ENCODE assay signal across 13 mouse cellular contexts in the genomic region with DNA sequence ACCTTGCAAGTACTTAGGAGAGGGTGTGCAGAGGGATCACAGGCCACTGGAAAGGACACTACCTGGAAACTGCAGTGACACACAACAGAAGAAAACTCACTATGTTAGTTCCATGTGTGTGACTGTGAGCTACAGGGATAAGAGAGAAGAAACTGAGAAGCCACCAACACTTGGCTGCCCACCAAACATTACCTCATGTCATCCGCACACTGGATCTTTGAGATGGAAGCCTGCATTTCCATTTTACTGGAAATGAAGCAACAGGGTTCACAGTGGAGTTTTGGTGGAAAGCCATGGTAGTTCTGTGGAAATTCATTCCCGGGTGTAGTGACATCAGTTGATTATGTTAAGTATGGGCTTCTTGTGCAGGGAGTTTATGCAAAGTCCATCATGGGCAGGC. TPM values are rescaled to one million over a fixed set of nuclear protein-coding genes. Genes with fewer than 3 reads are reported as not detected.
A peak's percentile ranks its signal among the peaks of the same experiment; 100 is the strongest.
DNase-seq lines count a peak whose midpoint lies in the region; ATAC-seq and TF ChIP-seq lines count a peak whose summit lies in the region.
"Had no signal": no experiment of that assay in that cellular context is flagged by ENCODE, and none has a peak within 500 bp of the region (broad histone marks: within the 10 kb centered on the region; RNA-seq: fewer than 3 reads in every experiment).

No protein-coding gene starts in this region.

- DNase-seq in gastrocnemius, postnatal 10 days = peak; percentile 18
- DNase-seq in gastrocnemius, adult 8-10 months (ENCODE audit: low spot score in 2 of 2) = no peak
- peak; percentile 48 for DNase-seq in 3T3-L1 (ENCODE audit: low read depth, low spot score)
- DNase-seq in brain, embryonic 14.5 days (ENCODE audit: low read depth) = peak; percentile 40
- DNase-seq in heart, postnatal 0 days (ENCODE audit: low spot score) = peak; percentile 21
- no peak for DNase-seq in right cerebral cortex, postnatal 25 days
- DNase-seq in left cerebral cortex, adult 11 months (ENCODE audit: low spot score) = no peak
- DNase-seq: thymus, adult 18-20 months had no signal

- H3K36me3 ChIP-seq in heart, postnatal 0 days (replicated peaks; ENCODE audit: control insufficient read depth, insufficient read depth, low read length) = no peaks in the 10 kb centered on the region
- H3K36me3 ChIP-seq in neural tube, embryonic 15.5 days = no peaks in the 10 kb centered on the region
- H3K36me3 ChIP-seq: limb, embryonic 12.5 days; lung, embryonic 15.5 days; midbrain, embryonic 13.5 days; neural tube, embryonic 12.5 days had no signal

- no peak for TF ChIP-seq POLR2A in brain, embryonic 14.5 days (IDR thresholded peaks at IDR 0.05; ENCODE audit: borderline replicate concordance, extremely low read depth, insufficient read depth, insufficient read length, poor library complexity, severe bottlenecking)

- TF ChIP-seq CTCF in brain, embryonic 14.5 days (IDR thresholded peaks at IDR 0.05; ENCODE audit: borderline replicate concordance, extremely low read depth, insufficient read depth, insufficient read length) = no peak
- no peak for TF ChIP-seq CTCF in heart, postnatal 0 days (IDR thresholded peaks at IDR 0.05; ENCODE audit: low read depth)

- ATAC-seq in heart, postnatal 0 days (ENCODE audit: insufficient read depth, low read depth) = peak; percentile 45; the same call in 1 of the 2 replicates
- no peak for ATAC-seq in neural tube, embryonic 15.5 days (ENCODE audit: low FRiP score)
- ATAC-seq: midbrain, embryonic 13.5 days had no signal

- H3K4me2 ChIP-seq in heart, postnatal 0 days (ENCODE audit: low read depth, low read length) = no peak overlapping the region
- no peak overlapping the region for H3K4me2 ChIP-seq in neural tube, embryonic 15.5 days
- H3K4me2 ChIP-seq: limb, embryonic 12.5 days; lung, embryonic 15.5 days; midbrain, embryonic 13.5 days; neural tube, embryonic 12.5 days had no signal

- TF ChIP-seq EP300 in heart, postnatal 0 days (IDR thresholded peaks at IDR 0.05; ENCODE audit: low read depth) = no peak

- no peak overlapping the region for H3K27ac ChIP-seq in heart, postnatal 0 days (ENCODE audit: low read depth)
- H3K27ac ChIP-seq in neural tube, embryonic 15.5 days (replicated peaks) = no peak overlapping the region
- H3K27ac ChIP-seq: limb, embryonic 12.5 days; lung, embryonic 15.5 days; midbrain, embryonic 13.5 days; neural tube, embryonic 12.5 days had no signal

- H3K9ac ChIP-seq in heart, postnatal 0 days (replicated peaks; ENCODE audit: low read depth, low read length) = no peak overlapping the region
- no peak overlapping the region for H3K9ac ChIP-seq in neural tube, embryonic 15.5 days (replicated peaks)
- H3K9ac ChIP-seq: limb, embryonic 12.5 days; lung, embryonic 15.5 days; midbrain, embryonic 13.5 days; neural tube, embryonic 12.5 days had no signal

- H3K27me3 ChIP-seq in heart, postnatal 0 days (ENCODE audit: control insufficient read depth, insufficient read depth, low read length) = no peaks in the 10 kb centered on the region
- no peaks in the 10 kb centered on the region for H3K27me3 ChIP-seq in neural tube, embryonic 15.5 days (replicated peaks)
- H3K27me3 ChIP-seq: limb, embryonic 12.5 days; lung, embryonic 15.5 days; midbrain, embryonic 13.5 days; neural tube, embryonic 12.5 days had no signal

- H3K4me1 ChIP-seq in heart, postnatal 0 days (ENCODE audit: control insufficient read depth, insufficient read depth) = peaks cover 9% of the 10 kb centered on the region; the same call in 1 of the 2 replicates
- peaks cover 2% of the 10 kb centered on the region; the same call in 1 of the 2 replicates for H3K4me1 ChIP-seq in neural tube, embryonic 15.5 days
- H3K4me1 ChIP-seq: lung, embryonic 15.5 days; midbrain, embryonic 13.5 days; neural tube, embryonic 12.5 days had no signal

- 49% methylated on average over 2 of the region's 2 CpGs for WGBS in heart, postnatal 0 days
- WGBS in neural tube, embryonic 15.5 days = 89% methylated on average over 2 of the region's 2 CpGs

- H3K4me3 ChIP-seq in heart, postnatal 0 days (ENCODE audit: low read depth, low read length) = no peak overlapping the region
- H3K4me3 ChIP-seq in neural tube, embryonic 15.5 days (replicated peaks) = no peak overlapping the region
- H3K4me3 ChIP-seq: limb, embryonic 12.5 days; lung, embryonic 15.5 days; midbrain, embryonic 13.5 days; neural tube, embryonic 12.5 days had no signal

- no peaks in the 10 kb centered on the region for H3K9me3 ChIP-seq in heart, postnatal 0 days (replicated peaks; ENCODE audit: control insufficient read depth, low read length)
- no peaks in the 10 kb centered on the region for H3K9me3 ChIP-seq in neural tube, embryonic 15.5 days (replicated peaks)
- H3K9me3 ChIP-seq: limb, embryonic 12.5 days; lung, embryonic 15.5 days; midbrain, embryonic 13.5 days; neural tube, embryonic 12.5 days had no signal

RNA-seq across cellular contexts. Expression of a gene that starts 43.8 kb away (rescaled TPM):
- total RNA-seq in gastrocnemius, postnatal 10 days (2021) = 10 to 100 TPM; 22.7 to 25.3 TPM
- 10 to 100 TPM; 20.3 to 23.5 (median 21.7) TPM for total RNA-seq in gastrocnemius, adult 8-10 months (2022)
- 155 and 177 TPM in 2 replicates for polyA plus RNA-seq in brain, embryonic 14.5 days (2012; rRNA removed)
- total RNA-seq in heart, postnatal 0 days (2014; rRNA removed; ENCODE audit: low replicate concordance) = 61.9 and 65.8 TPM in 2 replicates
- 34.7 and 38.9 TPM in 2 replicates for polyA plus RNA-seq in heart, postnatal 0 days (2015; fragmentation: Nextera tagmentation; extraction: Ambion mirVana)
- polyA plus RNA-seq in neural tube, embryonic 15.5 days (2015; fragmentation: Nextera tagmentation; extraction: Ambion mirVana) = 82.3 and 96.5 TPM in 2 replicates

Comparison
In these comparisons a context has a peak if more than half of its experiments do, and no peak if none do; other contexts are left out.
1. DNase-seq: peak in gastrocnemius, postnatal 10 days (single experiment), 3T3-L1 (single experiment), brain, embryonic 14.5 days (single experiment) and heart, postnatal 0 days (single experiment); none in gastrocnemius, adult 8-10 months (0 of 2), right cerebral cortex, postnatal 25 days (single experiment) and left cerebral cortex, adult 11 months (single experiment).